Mouse (Mus musculus) gastrocnemius, adult 8-10 months (tissue): Measurements from ENCODE around the gene Radil. TPM values are rescaled to one million over a fixed set of nuclear protein-coding genes. Genes with fewer than 3 reads are reported as not detected.

Experiments used
- DNase-seq, 2 experiments: peaks; one replicate each; pipeline ENCODE4 v3.0.0; 2022; ENCODE audit warnings: low spot score in 2 of 2
- total RNA-seq, 4 experiments: library from RNA; stranded (reverse); gene quantifications; 2 replicates each; pipeline ENCODE4 v1.2.4; 2022

Radil gene
- total RNA-seq, 4 experiments from 2014 or later = 0.75 to 1.2 (median 1.1) TPM

GRCm38 (mm10) chr5:142545014-142545795, 5.7 kb downstream of the Radil start:
- no peak for DNase-seq

DNA sequence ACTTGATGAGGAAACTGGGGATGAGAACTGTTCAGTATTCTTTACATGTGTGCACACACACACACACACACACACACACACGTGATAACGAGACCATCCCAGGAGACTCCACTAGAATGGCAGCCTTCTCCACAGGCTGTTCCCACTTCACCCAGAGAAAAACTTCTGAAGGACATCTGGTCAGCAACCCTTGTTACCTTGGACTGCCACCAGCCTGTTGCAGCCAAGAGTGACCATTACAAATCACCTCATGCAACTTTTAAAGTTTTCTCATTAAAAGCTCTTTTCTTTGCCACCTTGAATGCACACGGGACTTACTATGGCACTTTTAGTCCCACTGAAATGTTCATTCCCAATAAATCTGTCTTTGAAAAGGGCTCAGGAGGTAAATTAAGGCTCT, 13.6 kb downstream of the Radil start:
- no peak for DNase-seq

DNA sequence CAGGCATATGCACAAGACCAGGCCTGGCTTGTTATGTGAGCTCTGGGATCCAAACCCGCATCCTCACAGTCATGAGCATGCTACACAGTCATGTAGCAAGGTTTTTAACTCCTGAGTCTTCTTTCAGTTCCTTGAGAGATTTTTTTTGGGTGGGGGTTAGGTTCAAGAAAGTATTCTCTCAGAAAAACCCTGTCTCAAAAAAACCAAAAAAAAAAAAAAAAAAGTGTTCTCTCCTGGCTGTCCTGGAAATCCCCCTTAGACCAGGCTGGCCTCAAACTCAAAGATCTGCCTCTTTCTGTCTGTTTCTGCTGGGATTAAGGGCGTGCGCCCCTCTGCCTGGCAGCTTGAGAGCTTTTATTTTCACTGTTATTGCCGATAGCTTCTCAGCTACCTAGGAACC, 15.5 kb downstream of the Radil start:
- no peak for DNase-seq

DNA sequence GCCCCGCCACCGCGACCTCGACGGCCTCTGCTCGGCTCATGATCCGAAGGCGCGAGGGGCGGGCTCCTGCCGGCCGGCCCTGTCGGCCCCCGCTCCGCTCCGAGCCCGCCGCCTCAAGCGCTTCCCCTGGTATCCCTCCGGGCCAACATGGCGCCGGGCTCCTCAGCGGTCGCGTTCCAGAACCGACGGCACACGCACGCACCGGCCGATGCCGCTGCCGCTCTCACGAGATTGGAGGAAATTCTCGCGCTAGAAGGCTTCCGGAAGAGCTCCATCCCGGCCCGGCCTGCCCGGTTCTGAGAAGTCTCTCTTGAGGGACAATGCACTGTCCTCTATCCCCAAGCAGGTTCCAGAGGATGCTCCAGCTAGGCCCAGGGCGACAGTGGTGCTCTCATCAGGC, 21.0 kb downstream of the Radil start, which contains the start of gene Papolb:
Gene Papolb, minus strand, starts transcription at position 162 of the 400 bp plus-strand sequence.
- no peak for DNase-seq

DNA sequence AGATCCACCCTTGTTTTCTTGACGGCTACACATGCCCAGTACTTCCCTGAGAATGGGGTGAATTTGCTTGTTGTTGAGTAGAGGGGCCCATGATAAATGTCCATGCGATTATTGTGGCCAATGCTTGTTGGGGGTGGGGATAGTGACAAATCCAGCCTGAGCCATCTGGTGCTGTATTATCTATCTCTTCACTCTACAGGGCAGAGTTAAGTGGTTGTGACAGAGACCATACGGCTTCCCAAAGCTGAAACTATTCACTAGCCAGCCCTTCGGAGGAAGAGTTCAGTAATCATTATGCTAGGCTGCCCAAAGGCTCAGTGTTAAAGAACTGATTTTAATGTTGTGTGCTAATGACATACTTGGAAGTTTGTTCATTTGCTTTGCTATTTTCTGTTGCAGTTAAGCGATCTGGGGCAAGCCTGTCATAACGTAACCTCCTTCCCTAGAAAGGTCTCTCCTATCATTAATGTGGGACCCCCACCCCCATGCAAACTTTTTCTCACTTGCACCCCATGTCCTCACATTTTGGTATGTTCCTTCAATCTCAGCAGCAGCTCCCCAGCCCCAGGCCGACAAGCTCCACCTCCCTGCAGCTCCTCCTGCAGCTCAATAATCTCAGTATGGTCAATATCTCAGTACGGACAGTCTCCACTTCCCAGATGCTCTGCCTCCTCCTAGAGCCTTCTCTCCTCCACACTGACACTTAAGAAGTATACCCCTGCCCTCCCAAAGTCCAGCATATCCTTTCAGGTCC, 26.0 kb downstream of the Radil start:
- no peak for DNase-seq

GRCm38 (mm10) chr5:142521195-142521866, 29.6 kb downstream of the Radil start:
- no peak for DNase-seq

- DNase-seq = no peak
Observed at GRCm38 (mm10) chr5:142520360-142520759, 30.5 kb downstream of the Radil start.

DNA sequence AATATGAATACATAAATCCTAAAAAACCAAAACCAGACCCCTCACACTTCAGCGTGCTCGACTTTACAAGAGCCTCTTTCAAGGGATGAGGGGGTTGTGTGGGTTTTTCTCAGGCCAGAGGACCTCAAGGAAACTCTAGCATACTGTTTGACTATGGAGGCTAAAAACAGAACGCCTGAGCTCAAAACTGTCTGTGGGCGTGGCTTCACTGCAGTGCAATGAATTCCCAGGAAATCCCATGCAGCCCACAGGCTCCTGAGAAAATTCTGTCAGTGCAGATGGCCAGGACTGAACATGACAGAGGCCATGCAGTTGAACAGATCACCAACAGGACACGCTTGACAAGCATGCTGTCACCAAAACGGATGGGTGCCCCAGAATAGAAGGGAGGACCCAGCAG, 31.9 kb downstream of the Radil start:
- no peak for DNase-seq

GRCm38 (mm10) chr5:142512112-142512511, 38.8 kb downstream of the Radil start:
- no peak for DNase-seq

DNA sequence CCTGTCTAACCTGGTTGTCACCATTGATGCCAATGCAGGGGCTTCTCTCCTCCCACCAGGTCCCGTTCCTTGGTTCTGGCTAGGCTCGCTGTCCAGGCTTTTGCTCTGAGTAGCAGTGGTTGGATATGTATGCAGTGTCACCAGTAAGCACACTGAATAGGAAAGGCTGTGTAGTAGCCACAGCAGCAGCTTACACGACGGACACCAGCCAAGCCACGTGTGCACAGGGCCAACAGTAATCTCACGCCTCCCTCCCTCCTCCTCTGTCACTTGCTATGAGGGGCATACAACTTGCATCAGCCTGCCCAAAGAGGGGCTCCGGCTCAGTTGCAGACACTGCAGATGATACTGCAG, 40.9 kb downstream of the Radil start:
- no peak for DNase-seq

GRCm38 (mm10) chr5:142509141-142510060, 41.5 kb downstream of the Radil start:
- no peak for DNase-seq

DNA sequence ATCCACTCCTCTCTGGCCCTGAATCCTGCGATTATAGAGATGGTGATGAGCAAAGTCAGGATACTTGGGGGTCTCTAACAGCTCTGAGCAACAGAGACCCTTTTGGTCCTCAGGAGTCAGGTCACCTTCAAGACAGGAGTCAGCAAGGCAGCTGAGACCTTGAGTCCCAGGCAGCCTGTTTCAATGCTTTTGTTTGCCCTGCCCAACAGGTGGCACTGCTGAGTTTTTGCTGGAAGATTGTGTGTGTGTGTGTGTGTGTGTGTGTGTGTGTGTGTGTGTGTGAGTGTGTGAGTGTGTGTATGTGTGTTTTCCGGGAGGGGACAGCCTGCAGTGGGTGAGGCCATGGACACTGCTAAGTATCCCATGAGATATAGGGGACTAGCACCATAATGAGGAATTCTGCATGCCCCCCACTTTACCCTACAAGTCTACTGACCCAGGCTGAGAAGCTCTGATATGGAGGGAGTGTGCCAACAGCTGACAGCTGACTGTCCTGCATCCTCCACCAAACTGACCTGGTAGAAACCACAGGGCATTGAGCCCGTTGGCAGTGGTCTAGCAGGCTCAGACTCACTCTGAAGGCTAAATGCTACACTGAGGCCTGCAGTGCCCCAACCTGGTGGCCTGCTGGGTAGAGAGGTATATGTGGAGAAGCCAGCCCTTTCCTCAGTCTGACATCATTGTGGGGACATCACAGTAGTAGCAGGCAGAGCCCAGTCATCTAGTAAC, 45.0 kb downstream of the Radil start:
- DNase-seq = no peak

GRCm38 (mm10) chr5:142504175-142504574, 46.7 kb downstream of the Radil start:
- DNase-seq = no peak

- DNase-seq = peak; percentile 68 to 75
Observed at GRCm38 (mm10) chr5:142502414-142502813, 48.5 kb downstream of the Radil start.

DNA sequence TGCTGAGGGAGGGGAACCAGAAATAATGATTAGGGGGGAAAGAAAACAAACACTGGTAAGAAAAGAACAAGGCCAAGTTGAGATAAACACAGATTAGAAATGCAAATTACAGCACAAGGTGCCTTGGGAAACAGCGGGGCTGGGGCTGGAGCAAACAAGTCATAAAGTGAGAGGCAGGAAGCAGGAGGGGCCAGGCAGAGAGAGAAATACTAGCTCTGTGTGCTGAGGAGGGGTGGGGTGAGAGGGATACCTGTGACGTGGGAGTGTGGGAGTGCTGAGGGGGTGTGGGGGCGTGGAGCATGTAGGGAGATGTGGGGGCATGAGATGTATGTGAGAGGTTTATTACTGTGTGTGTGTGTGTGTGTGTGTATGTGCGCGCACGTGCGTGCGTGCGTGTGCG, 50.0 kb downstream of the Radil start:
- DNase-seq = no peak

GRCm38 (mm10) chr5:142498964-142499363, 51.9 kb downstream of the Radil start:
- no peak for DNase-seq

DNA sequence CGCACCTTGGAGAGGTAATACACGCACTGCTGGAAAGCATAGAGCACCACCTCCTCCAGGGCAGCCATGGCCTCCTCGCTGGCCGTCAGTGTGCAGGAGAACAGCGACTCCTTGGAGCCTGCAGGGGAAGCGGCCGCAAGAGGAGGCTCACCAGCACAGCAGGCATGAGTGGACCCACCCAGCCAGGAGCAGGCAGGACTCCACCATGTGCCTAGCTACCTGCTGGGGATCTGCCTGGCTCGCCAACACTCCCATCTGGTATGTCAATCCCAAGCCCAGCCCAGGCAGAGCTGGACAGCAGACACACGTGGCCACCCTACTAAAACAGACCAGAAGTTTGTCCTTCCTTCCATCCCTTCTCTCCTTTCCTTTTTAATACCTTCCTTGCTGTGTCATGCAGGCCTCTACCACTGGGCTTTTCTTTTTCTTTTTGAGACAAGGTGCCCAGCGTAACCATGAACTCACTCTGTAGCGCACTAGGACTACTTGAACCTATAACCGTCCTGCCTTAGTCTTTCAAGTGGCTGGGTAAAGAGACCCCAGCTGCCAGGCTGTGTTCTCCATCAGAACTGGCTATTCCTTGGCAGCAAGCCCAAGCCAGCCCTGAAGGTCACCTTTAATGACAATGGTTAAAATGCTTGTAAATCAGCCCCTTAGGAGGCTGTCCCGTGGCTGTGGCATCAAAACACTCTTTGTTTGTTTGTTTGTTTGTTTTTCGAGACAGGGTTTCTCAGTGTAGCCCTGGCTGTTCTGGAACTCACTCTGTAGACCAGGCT, 55.4 kb downstream of the Radil start:
- no peak for DNase-seq

DNA sequence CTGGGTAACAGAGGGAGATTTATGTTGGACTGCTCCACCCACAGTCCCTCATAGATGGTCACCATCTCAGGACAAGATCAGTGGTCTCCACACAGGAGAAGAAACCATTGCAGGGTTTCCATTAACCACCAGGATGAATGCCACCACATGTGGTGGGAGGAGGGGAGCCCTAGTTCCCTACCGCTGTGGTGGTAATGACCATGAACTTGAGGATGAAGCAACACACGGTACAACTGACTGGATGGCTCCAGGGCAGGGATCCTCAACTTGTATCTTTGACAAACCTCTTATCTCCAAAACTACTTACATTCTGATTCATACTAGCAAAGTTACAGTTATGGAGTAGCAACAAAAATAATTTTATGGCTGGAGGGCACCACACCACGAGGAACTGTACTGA, 57.6 kb downstream of the Radil start:
- DNase-seq = no peak

GRCm38 (mm10) chr5:142489955-142490707, 60.8 kb downstream of the Radil start:
- DNase-seq = no peak
